Mouse (Mus musculus): ENCODE data around the gene Gm43191.

Gm43191 gene

DNA sequence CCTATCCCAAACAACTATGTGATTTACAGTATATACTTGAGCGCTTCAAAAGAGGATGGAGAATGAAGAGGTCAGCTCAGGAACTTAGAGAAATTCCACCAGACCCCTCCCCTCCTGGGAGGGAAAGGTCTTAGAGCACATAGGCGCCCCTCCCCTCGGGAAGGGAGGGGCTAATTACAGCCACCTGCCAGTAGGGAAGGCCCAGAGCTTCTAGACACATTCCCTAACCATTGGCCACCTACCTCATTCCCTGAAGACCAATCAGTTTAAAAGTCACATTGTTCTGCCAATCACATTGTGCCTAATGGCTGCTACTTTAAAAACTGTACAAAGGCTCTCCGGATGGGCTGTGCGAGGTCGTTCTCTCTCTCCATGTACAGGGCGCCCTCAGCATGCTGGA is 58.4 kb downstream of the Gm43191 start:
- no peak for DNase-seq (ENCODE audit: low spot score)

- peak; percentile 42 for DNase-seq (ENCODE audit: low spot score)
Observed at GRCm38 (mm10) chr3:116620636-116621370, 60.3 kb downstream of the Gm43191 start.

- no peak for DNase-seq (ENCODE audit: low spot score)
Observed at GRCm38 (mm10) chr3:116618855-116619254, 62.2 kb downstream of the Gm43191 start.

GRCm38 (mm10) chr3:116615318-116616068 is 65.6 kb downstream of the Gm43191 start:
- no peak for DNase-seq (ENCODE audit: low spot score)

GRCm38 (mm10) chr3:116614295-116614892 is 66.7 kb downstream of the Gm43191 start, which contains the start of gene Trmt13:
Gene Trmt13 (minus strand): TSS chr3:116614587.
- DNase-seq (ENCODE audit: low spot score): no peak

- no peak for DNase-seq (ENCODE audit: low spot score)
Observed at GRCm38 (mm10) chr3:116604570-116604969, 76.5 kb downstream of the Gm43191 start.

DNA sequence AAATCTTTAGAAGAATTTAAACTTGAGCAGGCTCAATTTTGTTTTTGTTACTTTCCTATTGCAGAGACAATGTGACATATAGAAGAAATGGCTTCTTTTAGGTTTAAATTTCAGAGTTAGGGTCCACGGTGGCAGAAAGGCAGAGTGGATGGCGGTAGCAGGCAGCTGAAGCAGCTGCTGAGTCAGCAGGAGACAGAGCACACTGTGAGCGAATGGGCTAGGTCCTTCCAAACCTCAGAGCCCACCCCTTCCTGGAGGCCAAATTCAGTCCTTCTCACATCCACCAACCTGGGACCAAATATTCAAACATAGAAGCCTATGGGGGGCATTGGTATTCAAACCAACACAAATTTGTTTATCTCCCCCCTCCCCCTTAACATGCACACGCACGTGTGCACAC is 79.3 kb downstream of the Gm43191 start:
- DNase-seq (ENCODE audit: low spot score): no peak

DNA sequence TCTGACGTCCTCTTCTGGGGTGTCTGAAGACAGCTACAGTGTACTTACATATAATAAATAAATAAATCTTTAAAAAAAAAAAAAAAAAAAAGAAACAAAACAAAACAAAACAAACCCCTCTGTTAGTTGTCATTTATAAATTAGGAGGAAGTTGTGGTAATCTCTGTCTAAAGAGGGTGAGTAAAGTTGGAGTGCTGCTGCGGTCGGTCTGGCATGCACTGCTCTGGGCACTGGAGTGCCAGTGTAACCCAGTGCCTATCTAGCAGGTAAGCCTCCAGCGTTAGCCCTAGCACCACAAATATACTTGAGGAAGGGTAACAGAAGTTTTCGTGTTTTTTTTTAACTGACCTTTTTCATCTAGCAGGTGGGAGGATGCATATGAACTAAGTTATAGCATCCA is 80.1 kb downstream of the Gm43191 start:
- no peak for DNase-seq (ENCODE audit: low spot score)

DNA sequence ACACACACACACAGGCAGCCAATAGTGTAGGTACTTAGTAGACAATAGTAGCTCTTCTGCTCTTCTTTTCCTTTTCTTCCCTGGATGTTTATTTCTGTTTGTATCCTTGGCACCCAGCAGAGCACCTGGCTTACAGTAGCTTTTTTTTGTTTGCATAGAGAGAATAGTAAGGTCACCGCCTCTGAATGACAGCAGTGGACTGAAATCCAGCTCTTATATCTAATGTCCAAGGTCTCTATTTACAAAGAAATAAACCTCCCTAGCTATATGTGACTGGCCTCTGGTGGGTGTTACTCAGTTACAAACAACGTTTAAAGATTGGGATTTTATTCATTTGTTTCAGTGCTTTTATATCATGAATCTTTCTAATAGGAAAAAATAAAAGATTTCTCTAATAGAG is 81.4 kb downstream of the Gm43191 start:
- no peak for DNase-seq (ENCODE audit: low spot score)

DNA sequence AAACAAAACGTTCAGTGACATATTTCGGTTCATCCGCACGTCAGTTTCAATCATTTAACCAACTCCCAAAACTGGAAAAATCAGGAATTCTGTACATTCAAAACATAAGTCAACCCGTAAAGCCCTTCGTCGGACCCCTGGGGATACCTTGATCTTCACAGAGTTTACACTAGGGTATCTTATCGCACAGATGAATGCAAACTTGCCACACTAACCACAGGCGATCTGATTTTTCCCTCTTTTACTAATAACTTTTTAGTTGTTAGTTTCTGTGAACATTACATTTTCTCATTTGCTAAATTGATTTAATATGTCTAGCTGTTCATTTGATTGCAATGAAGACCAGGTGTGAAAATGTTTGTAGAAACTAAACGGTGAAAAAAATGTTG is 85.5 kb downstream of the Gm43191 start:
- no peak for DNase-seq (ENCODE audit: low spot score)

DNA sequence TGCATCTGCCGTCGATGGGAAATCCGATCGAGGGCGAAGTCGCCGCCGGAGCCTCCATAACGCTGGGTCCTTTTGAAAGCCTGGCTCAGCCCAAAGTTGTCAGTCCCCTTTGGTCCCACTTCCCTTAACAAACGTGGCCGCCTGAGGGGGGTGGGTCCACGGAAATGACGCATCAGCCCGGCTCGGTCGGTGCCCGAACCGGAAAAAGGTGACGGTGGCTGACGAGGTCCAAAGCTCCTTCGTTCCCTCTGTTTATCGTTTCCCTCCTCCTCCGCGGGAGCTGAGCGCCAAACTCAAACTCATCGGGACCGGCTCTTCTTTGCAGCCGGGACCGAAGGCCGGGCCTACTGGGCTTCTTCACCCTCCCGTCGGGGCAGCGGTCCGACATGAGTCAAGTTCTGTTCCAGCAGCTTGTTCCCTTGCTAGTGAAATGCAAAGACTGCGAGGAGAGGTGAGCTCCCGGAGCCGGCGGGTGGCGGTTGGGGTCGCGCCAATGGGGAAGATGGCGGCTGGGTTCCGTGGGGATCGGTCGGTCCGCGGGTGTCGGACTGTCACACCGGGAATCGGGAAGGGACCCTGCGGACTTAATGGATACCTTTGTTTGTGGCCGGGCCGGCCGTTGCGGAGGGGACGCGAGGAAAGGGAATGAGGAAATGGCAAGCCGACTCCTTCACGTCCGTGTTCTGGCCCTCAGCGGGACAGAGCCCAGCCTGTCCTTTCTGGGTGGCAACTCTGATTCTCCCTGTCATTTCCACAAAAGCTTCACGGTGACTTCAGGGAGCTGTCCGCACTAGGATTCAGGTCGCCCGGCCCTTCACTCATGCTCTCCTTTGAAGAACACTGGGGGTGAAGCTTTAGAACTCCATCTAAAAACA is 86.1 kb downstream of the Gm43191 start, which contains the start of gene Sass6:
Sass6 (plus strand) TSS at position 255 of the 875 bp plus-strand sequence.
- DNase-seq (ENCODE audit: low spot score): peak; percentile 95

DNA sequence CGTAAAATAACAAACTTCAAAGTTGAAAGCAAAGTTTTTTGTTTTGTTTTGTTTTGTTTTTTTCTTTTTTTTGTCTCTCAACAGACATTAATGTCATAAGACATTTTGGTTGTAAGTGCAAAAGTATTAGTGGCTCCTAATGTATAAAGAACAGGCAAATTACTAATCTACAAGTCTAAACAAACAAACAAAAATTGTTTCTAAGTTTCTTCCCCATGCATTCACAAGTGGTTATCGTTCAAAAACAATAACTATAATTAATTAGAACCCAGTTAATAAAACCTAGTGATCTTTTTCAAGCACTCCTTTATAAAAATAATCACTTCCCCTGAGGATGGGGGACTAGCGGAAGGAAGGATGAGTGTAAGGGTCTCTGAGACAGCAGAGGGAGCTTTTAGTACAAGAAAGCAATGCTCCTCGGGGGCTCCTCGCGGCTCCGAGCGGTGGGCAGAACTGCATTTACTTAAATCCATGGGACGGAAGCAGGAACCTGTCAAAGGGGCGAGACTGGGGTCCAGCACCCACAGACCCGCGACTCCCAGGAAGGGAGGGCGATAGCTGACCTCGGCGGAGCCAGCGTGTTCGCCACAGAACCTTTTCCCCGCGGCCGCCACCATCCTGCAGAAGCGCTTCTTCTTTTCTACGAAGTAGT is 86.9 kb downstream of the Gm43191 start:
- peak; percentile 36 for DNase-seq (ENCODE audit: low spot score)
